Mouse (Mus musculus) 416B (cell line): Measurements from ENCODE around the gene Ckap4.

Experiments used
- DNase-seq: peaks from one replicate; pipeline ENCODE4 v3.0.0; 2011; ENCODE audit warnings: low read depth

The Ckap4 gene

DNA sequence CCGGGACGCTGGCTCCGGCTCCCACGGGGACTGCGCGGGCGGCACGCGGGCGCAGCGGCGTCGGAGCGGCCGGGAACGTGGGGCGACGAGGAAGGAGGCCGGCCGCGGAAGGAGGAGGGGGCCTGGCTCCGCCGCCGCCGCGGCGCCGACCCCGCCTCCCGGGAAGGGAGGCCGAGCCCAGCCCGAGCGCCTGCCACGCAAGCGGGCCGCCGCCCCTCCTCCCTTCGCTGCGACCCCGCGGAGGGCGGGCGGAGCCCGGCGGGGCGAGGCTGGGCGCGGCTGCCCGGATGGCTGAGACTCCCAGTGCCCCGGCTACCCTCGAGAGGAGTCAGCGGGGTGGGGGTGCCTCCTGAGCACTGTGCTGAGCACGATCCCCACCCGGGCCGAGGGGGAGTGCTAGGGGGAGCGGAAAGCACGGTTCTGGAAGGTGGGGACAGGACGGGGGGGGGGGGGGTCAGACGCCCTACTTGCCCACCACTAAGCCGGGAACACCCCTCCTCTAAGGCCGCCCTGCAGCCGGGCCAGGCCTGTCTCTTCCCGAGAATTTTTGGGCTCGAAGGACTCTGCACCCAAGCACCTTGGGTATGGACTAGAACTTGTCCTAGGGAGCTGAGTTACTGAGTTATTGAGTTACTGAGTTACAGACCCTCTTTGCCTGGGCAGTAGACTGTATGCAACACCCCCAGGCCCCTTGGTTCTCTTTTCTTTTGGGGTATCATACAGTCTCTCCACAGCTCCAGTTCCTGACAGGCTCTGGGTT, at the start of gene Ckap4:
Ckap4 (minus strand) TSS at position 151 of the 760 bp plus-strand sequence.
- DNase-seq, result no peak

GRCm38 (mm10) chr10:84582236-84582635, 48.4 kb upstream of the Ckap4 start:
- no peak for DNase-seq

DNA sequence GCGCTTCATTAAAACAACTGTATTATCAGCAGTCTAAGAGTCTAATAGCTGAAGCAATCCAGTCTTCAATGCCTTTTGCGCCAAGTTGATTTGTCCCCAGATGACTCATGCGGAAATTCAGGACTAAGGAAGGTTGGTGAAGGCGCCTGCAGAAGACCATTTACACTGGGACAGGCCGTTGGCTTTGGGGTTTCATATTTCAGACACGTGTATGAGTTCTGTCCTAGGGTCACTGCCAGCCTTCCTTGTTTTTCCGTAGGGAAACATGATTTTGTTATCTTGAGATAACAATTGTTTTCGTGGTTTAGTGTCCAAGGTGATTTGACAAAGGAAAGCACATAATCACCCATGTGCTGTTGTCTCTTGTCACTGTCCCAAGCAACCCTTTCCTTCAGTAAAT, 47.3 kb upstream of the Ckap4 start:
- DNase-seq, result peak; percentile 61

DNA sequence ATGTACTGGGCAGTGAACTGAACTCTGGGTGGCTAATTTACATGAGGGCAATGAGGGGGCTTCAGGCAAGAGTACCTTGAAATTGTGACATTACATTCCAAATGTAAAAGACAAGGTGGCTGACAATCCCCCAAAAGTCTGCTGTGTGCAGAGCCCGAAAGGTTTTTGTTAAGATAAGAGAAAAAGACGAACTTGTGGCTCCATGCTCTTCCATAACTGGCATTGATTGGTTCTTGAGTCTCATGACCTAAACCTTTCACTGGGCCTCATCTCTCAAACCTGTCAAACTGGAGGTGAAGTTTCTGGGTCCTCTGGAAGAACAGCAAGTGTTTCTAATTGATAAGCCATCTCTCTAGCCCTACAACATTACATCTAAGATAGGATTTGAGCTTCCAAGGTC, 45.7 kb upstream of the Ckap4 start:
- DNase-seq, result no peak

- no peak for DNase-seq
Measured at GRCm38 (mm10) chr10:84578738-84579137, 44.9 kb upstream of the Ckap4 start.

- peak; percentile 87 for DNase-seq
Measured at GRCm38 (mm10) chr10:84577071-84577727, 43.3 kb upstream of the Ckap4 start.

- DNase-seq, result peak; percentile 97
Measured at GRCm38 (mm10) chr10:84576395-84577070, 42.7 kb upstream of the Ckap4 start, which contains the start of gene Tcp11l2. TSS of gene Tcp11l2 (plus strand) at chr10:84576626.

- DNase-seq, result peak; percentile 97
Measured at GRCm38 (mm10) chr10:84576029-84576394, 42.1 kb upstream of the Ckap4 start.

GRCm38 (mm10) chr10:84573671-84574420, 40.0 kb upstream of the Ckap4 start:
- peak; percentile 71 for DNase-seq

DNA sequence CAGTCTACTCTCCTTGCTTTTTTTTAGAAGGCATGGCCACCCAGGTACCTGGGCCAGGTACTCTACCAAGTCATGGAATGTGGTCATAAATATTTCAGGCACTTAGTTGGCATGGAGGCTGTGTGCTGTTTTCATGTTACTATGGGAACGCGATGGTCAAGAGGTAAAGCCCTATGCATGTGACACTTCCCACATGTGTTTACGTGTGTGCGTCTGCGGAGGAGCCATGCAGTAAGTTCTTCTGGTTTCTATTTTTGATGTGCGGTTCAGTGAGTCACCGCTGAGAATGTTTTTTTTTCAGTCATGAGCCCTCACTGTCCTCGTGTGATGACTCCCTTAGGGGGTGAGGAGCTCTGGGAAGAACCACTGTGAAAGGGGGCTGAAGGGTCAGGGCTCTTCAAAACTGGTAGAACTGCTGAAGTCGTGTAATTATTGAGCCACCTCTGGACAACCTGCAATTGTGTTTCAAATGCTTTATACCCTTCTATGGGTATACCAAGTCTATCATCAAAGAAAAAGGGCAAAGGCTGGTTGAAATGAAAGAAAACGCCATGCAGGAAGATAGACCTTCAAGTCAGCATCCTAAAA, 37.3 kb upstream of the Ckap4 start:
- peak; percentile 85 for DNase-seq

DNA sequence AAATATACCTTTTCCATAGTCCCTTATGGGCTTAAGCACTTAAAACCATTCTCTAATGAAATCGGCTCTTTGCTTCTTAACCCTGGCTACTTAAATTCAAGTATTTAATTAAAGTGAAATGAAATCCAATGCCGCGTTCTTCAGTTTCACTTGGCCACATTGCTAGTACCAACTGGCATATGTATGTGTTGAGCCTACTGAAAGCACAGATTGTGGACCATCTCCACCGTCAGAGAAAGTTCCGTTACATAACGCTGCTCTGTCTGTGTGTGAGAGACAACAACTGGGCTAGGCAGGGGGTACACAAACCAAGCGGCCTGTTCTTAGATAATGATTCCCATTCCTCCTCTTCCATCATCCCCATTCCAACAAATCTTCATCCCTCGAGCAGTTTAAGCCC, 30.6 kb upstream of the Ckap4 start:
- DNase-seq, result no peak

- DNase-seq, result peak; percentile 62
Measured at GRCm38 (mm10) chr10:84562567-84563554, 29.0 kb upstream of the Ckap4 start.

DNA sequence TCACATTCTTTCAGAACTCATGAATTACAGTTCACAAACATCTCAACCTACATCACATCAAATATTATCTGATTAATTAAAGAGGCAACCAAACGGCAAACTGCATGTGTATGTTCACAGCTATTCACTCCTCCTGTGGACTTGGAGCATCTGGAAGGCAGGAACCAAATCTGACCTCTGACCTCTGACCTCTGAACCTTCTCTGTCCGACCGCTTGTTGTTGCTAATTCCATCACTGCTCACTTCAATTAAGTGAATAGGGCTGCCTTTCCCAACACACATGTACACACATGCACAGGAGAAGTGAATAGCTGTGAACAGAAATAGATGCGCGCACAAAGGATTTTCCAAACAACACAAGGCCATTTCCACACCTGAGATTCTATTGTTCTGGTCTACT, 28.3 kb upstream of the Ckap4 start:
- no peak for DNase-seq

DNA sequence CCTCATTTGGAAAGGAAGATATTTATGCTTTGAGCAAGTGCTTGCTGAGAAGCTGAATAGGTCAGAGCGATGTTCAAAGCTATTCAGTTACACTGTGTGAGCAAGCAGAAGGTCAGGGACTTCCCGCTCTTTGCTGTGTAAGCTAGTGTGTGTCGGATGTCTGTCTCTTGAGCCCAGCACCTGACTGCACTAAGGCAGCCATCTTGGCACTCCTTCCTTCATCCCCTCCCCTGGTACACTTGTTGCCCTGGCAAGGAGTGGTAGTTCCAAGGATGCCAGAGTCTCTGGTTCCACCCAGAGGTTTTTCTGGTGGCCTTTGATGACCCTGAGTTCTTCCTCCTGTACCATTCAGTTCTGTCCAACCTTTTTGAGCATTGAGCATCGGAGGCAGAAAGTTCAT, 26.1 kb upstream of the Ckap4 start:
- no peak for DNase-seq

GRCm38 (mm10) chr10:84558511-84558910, 24.6 kb upstream of the Ckap4 start:
- peak; percentile 36 for DNase-seq

DNA sequence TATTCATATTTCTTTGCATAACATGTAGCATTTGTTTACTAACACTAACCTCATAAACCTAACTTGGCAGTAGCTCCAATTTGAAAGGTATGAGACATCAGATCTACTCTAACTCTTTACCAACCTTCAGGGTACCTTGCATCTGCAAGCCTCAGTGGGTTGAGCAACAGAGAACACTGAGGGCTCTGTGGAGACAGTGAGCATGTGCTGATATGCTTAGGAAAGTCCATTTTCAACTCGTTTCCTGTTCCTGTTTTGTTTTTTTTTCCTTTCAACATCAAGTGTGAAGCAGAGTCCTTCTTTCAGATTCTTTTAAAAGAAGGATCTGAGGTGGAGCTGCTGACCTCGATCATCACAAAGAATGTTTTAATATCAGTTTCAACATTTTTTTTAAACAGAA, 22.3 kb upstream of the Ckap4 start:
- DNase-seq, result peak; percentile 54

DNA sequence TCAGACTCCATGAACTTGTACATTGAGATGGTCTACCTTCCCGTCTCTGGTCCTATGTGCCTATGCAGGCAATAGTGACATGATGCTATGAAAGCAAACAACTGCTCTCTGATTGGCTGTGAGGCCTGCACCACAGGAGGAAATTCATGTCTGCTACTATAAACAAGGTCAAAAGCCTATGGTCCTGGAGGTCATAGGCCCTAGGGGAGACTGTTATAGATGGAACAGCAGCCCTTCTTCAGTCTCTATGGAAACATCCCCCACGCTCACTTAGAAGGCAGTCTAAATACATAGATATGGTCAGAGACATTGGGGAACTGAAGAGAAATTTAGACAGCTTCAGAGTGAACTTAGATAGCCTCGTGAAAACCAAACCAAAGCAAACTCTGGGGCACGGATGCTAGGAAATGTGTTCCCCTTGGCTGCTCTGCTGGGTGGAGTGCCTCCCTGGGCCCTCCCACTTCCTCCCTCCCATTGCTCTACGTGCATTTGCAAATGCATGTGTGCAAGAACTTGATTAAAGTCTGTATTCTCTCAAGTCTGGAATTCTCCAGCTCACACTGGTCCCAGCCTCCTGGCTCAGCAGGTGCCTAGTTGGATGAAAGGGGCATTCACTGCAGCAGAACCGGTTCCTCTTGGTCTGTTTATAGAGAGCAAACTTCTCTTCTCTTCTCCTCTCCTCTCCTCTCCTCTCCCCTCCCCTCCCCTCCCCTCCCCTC, 20.6 kb upstream of the Ckap4 start:
- DNase-seq, result no peak

DNA sequence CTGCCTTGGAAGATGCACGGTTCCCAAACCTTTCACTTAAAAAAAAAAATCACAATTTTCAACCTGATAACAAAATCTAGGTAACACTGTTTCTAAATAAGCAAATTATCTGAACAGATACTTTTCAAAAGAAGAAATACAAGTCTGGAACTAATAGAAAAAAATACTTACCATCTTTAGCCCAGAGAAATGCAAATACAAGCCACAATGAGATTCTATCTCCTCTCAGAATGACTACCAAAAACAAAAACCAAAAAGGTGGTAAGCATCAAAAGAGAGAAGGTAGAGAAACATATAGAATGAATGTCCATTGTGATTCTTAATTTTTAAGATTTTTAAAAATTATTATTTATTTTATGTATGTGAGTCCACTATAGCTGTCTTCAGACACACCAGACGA, 18.6 kb upstream of the Ckap4 start:
- DNase-seq, result no peak

- peak; percentile 32 for DNase-seq
Measured at GRCm38 (mm10) chr10:84551846-84552245, 18.0 kb upstream of the Ckap4 start.

GRCm38 (mm10) chr10:84549920-84550293, 16.0 kb upstream of the Ckap4 start:
- peak; percentile 97 for DNase-seq
